Mouse (Mus musculus) brain, adult 2 months (tissue): ENCODE measurements around the gene Zfp185.

ENCODE experiments used
- DNase-seq: peaks from one replicate; pipeline ENCODE4 v3.0.0; 2011; ENCODE audit warnings: low read depth, low spot score

The Zfp185 gene

DNA sequence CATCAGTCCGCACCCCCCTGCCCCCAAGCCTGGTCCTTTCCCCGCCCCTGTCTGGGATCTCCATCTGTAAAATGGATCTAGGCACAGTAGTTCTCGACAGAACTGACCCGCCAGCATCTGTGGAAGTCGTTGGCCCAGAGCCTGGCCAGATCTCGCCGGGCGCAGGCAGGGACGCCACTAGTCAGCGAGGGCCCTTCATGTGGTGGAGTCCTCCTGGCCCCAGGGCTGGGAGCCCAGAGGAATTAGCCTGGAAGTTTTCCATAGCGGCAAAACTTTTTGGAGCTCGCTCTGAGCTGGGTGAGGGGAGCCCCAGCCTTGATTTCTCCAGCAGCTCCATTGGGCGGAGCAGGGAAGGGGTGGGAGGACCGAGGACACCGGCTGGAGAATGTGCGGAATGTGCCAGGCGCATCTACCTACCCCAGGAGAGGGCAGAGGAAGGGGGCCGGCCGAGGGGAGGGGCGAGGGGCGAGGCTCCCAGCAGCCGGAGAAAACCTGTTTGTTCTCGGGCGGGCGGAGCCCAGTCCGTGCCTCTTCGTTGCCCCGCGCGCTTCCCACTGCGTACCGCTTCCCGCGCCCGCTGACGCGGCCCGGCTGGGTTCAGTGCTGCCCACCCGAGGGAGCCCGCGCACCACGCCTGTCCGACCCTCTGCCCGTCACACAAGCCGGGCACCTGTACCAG is at the start of gene Zfp185:
Gene Zfp185 (plus strand): TSS at position 499 of the 679 bp plus-strand sequence.
- no peak for DNase-seq

DNA sequence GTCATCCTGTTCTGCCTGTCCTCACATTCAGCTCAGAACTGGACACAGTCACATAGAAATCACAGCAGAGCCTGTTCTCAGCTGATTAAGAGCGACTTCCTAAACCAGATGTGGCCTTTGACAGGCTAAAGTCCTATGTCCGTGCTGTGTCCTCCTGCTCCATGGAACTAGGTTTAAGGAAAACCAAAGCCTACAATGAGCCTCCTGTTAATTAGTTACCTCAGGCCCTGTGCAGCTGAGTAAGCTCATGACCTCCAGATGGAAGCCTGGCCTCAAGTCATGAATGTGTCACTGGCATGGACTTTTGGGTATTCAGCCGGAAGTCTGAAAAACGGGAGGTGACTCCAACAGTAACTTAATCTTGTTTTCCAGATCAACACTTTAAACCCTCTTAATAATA is 33.7 kb upstream of the Zfp185 start:
- DNase-seq = no peak

- DNase-seq = no peak
Measured at GRCm38 (mm10) chrX:72956486-72956885, 30.7 kb upstream of the Zfp185 start.

- peak; percentile 28 for DNase-seq
Measured at GRCm38 (mm10) chrX:72960431-72960830, 26.7 kb upstream of the Zfp185 start.

DNA sequence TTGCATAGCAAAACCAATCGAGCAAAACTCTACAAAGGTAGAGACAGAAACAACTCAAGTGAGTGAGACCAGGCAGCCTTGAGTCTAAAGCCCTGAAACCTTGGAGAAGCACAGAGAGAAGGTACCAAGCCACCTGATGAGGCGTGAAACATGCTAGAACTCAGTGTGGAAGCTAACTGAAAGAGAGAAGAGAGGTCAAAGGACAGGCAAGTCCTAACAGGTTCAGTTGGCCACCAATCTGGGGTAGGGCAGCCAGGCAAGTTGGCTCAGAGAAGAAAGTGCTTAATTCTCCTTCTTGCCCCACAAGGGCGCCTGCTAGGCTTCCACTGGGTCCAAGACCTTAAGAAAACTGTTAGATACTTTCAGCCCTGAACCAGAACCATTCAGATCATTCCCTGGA is 25.6 kb upstream of the Zfp185 start:
- no peak for DNase-seq

GRCm38 (mm10) chrX:72962743-72963142 is 24.4 kb upstream of the Zfp185 start:
- DNase-seq = no peak

- no peak for DNase-seq
Measured at GRCm38 (mm10) chrX:72982831-72983230, 4.3 kb upstream of the Zfp185 start.

DNA sequence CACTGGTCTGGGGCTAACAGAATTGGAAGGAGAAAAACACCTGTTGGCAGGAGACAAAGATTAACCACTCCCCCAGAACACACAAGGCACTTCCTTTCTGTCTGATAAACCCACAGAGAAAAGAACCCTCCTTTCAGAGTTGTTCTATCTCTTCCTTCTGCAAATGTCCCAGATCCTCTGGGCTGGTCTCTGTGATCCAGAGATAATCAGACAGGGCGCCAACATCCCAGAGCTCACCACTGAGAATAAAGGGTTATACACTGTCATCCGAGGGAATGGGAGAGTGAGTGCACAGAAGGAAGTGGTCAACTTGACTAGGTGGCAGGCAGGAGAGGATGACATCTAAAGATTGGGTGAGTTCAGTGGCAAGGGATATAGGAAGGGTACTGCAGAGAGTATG is 1.5 kb upstream of the Zfp185 start:
- DNase-seq = no peak

- DNase-seq = no peak
Measured at GRCm38 (mm10) chrX:72987520-72987905, 374 bp downstream of the Zfp185 start.

DNA sequence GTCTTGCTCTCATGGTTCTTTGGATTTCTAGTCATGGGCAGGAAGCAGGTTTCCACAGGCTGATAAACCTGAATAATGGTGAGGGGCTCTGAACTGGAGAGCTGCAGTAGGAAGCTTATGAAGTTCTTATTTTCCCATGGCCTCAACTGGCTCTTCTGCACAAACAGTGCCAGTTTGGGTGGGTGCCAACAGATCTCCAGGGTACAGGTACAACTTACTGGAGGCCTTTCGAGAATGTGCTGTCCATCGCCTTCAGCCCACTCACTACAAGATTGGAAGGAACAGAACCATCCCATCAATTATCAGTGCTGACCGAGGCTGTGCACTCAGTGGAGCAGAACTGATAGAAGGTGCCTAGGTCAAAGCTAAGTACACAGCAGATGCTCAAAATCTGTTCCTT is 1.3 kb downstream of the Zfp185 start:
- no peak for DNase-seq

GRCm38 (mm10) chrX:72990581-72990980 is 3.4 kb downstream of the Zfp185 start:
- peak; percentile 30 for DNase-seq

DNA sequence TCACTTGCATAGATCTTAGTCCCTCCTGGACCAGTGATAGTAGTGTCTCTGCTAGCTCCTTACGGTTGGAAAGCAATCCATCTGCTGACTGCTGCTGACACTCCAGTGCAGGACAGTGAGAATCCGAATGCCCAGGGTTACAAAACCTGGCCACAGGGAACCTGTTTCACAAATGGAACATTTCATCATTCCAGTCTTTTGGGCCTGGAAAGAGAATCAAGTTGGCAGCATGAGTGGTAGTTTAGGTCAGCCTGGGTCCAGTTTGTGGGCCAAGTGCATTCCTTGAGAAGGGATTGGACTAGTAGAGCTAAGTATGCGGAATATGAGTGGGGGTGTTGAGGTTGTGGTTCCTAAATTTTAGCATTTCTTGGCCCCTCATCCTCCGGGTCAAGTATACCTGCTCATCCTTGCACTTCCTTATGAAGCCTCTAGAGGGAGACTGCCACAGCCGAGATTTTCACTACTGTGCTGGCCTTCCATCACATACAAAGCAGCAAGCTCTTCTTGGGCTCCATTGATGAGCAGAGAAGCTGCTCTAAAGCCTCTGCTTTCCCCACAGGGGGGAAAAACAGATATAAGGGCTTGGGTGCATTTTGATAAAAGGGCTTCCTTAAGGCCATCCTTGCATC is 5.3 kb downstream of the Zfp185 start:
- no peak for DNase-seq

DNA sequence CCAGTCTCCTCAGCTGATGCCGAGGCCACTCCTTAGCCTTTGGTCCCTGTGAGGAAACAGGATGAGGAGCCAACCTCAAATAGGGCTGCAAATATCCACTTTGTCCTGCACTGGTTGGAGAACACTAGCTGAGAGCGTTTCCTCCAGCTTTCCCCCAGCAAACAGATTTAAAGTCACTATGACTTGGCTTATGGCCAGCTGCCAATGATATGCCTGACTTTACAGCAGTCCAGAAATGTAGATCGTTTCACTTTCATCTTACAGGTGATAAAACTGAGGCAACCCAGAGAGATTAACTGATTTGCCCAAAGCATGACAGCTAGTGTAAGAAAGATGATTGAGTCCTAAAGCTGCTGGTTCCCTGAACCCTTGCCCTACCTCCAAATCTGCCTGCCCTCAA is 8.4 kb downstream of the Zfp185 start:
- DNase-seq = no peak

DNA sequence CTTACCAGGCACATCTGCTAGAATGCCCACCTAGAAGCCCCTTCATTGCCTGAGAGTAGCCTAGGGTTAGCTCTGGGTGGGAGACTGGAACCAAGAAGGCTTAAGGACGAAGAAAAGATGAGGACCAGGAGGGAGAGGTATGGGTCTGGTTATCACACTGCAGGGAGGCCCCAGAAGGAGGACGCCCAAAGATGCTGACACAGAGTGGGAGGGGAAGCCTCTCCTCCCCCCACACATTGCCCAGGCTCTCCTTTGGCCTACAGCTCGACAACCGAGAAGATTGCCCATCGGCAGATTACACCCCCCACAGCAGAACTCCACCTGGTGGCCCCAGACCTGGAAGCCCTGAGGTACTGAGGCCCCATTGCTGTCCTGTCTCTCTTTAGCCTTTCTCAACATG is 16.0 kb downstream of the Zfp185 start:
- no peak for DNase-seq

DNA sequence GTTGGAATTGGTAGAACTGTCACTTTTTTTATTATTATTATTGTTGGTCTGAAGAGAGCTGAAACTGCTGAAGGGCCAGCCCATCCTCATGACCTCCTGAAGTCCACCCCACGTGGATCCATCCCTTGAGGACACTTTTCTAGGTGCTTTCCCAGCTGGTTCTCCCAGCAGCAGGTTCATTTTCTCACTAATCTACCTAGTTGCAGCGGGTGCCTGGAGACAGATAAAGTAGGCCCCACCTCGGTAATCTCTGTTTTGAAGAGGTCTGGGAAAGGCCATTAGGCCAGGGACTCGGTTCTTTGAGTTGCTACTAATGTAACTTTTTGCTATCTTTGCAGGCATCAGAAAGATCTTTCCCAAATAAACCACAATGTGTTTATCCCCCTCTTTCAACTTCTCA is 18.5 kb downstream of the Zfp185 start:
- DNase-seq = no peak

DNA sequence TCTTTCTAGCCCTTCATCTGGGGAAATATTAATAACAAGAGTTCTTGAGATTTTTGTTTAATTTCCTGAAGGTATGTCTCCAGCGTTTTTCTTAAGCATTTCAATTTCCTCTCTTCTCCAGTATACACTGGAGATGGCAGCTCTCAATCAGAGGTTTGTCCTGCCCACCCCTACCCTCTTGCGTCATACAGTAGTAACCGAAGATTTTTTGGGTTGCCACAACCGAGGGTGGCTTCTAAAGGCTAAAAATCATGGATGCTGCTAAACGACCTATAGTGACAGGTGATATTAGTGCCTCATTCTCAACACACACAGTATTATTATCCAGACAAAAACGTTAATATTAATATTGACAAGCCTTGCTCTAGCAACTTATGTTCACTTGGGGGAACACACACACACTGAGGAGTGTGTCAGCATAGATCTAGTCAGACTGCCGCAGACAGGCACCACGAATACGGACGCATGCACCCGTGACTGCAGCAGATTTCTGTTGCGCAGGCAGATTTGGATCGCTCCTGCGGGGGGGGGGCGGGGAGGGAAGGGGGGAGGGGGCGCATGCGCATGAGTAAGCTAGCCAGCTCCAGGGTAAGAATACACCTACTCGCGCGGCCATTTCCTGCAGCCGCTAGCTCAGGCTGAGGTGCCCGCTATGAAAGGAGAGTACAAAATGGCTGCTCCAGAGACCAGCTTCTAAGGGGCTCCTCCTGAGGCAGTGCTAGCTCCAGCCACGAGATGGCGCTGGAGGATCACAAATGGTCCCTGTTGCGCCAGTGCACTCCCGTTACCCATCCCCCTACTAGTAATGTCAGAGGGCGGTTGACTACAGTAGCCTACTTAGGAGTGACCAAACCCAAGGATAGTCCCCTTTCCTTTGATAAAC is 20.7 kb downstream of the Zfp185 start:
- DNase-seq = peak; percentile 98

- no peak for DNase-seq
Measured at GRCm38 (mm10) chrX:73012846-73013245, 25.7 kb downstream of the Zfp185 start.

- DNase-seq = no peak
Measured at GRCm38 (mm10) chrX:73037003-73037402, 49.9 kb downstream of the Zfp185 start, which contains the start of gene Pnma5. TSS of gene Pnma5 (minus strand) at chrX:73037103.

GRCm38 (mm10) chrX:73038831-73039230 is 51.7 kb downstream of the Zfp185 start:
- no peak for DNase-seq

DNA sequence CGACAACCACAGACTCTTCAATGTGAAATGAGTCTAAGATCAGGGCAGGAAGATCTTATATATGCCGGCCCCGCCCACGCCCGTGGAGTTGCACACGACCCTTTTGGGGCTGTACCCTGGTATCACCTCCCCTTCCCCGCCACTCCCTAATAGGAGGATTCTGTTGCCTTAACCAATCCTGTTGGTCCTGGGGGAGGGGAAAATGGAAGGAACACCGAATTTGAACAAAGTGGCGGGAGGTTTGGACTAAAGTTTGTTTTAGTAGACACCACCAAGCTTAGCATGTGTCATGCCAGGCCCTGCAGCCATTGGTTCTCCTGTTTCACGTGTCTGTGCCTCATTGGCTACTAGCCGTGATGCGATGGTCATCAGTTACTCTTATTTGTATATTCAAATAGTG is 52.5 kb downstream of the Zfp185 start:
- DNase-seq = no peak

DNA sequence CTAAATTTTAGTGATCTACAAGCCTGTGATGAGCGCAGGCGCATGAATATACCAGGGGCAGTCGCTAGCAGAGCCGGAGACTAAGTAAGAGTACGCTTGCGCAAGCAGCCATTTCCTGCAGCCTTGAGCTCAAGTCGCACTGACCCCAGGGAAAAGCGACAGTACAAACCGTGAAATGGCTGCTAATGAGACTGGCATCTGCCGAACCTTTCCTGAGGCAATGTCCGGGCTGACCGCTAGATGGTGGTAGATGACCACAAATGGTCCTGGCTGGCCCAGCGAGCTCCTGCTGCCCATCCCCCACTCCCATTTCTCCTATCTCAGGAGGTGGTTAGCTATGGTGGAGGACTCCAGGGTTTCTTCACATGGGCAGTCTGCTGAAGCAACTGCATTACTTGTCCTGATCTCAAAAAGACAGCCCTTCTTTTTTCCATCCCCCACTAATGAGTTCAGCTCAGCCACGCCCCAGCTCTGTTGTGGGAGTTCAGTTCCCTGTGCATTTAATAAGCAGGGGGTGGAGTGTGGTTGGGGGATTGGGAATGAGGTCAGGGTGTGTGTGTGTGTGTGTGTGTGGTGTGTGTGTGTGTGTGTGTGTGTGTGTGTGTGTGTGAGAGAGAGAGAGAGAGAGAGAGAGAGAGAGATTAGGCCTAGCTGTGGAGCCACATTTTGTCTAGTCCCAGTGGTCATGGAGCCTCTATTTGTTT is 66.9 kb downstream of the Zfp185 start:
- DNase-seq = peak; percentile 97

DNA sequence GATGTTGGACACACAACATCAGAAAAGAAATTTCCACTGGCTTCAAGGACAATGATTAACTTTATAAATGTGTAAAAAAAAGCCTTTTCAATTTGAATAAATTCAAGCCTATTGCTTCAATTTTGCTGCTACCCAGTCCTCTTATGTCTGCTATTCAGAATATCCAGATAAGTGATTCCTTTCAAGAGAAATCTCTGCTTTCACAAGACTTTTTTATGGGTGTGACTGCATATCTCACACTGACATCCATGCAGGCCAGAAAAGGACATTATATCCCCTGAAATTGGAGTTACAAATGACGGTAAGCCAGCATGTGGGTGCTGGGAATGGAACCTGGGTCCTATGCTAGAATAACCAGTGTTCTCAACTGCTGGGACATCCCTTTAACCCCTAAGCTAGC is 74.4 kb downstream of the Zfp185 start:
- no peak for DNase-seq
